Mouse (Mus musculus) activated CD4-positive, CD25-positive, alpha-beta regulatory T cell, adult 4 months (primary cell): ENCODE data around the gene C1qb. TPM values are rescaled to one million over a fixed set of nuclear protein-coding genes. Genes with fewer than 3 reads are reported as not detected.

Experiments used
- ATAC-seq: one replicate; pipeline ENCODE4 v1.8.0; 2017
- polyA plus RNA-seq, 2 experiments: library from polyadenylated mRNA; unstranded; fragments of 100-300 nt; shearing (Covaris generic); gene quantifications; one replicate each; pipeline ENCODE4 v1.2.1; 2017

Gene C1qb
- polyA plus RNA-seq, 2 experiments from 2014 or later = 1.2 to 6.1 TPM

DNA sequence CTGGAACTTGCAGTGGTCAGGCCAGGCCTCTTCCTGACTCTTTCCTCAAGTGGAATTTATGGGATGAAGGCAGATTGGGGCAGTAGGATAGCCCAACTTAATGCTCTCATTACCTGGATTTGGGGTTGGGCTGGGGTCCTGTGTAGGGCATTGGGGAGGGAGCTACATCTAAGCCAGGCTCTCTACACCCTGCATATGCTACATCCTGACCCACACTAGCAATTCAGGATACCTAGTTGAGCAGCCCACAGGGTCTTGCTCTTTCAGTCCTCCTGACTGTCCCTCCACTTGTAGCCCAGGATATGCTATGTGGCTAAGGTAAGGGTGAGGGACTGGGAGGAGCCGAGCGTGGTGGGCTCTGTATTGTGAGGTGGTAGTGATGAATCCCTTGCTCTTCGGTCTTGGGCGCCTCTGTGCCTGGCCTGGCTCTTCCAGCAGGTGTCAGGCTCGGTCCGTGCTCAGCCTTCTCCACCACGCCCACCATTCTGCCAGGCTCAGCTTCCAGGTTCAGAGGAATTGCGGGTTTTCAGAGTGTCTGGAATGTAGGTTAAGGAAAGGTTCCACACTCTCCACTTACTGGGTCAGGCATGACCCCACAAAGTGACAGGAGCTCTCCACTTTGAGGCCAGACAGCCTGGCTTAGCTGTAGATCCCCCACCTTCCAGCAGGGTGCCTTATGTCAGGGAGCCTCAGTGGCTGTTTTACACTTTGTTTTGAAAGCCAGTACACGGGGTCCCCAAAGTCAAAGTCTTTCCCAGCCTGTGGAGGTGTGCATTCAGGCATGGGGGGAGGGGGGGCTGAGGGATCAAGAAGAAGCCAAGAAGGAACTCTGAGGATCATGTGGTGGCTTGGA, 7.9 kb upstream of the C1qb start:
- no peak for ATAC-seq

DNA sequence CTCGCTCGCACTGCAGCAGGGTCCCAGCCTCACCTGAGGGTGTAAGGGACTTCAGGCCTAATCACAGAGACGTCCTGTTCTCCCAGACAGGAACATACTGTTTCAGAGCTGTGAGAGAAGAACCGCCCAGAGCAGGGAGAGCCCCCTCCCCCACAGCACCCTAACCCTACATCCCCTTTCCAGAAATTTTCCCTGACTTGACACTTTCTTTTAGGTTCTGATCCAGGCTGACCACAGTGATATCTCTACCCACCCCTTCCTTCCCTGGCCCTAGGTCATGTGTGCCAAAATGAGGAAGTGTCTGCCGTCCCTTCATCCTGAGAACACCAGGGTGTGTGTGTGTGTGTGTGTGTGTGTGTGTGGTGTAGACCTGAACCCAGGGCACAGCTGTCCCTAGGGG, 6.8 kb upstream of the C1qb start, which contains the start of gene C1qc:
TSS of gene C1qc (minus strand) at position 255 of the 400 bp plus-strand sequence.
- no peak for ATAC-seq

DNA sequence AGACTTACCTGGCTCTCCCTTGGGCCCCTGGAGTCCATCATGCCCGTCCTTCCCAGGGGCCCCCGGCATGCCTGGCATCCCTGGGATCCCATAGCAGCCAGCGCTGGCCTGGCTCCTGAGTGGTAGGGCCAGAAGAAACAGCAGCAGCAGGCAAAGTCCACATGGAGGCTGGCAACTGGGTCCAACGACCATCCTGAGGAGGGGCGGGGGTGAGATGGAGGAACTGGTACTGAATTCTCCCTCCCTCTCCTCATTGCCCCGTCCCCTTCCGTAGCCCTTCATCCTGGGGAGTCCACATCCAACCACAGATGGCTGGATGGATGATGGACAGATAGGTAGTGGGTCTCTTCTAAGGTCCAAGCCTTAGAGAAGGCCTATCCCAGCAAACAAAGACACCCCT, 6.4 kb upstream of the C1qb start:
- ATAC-seq = no peak

DNA sequence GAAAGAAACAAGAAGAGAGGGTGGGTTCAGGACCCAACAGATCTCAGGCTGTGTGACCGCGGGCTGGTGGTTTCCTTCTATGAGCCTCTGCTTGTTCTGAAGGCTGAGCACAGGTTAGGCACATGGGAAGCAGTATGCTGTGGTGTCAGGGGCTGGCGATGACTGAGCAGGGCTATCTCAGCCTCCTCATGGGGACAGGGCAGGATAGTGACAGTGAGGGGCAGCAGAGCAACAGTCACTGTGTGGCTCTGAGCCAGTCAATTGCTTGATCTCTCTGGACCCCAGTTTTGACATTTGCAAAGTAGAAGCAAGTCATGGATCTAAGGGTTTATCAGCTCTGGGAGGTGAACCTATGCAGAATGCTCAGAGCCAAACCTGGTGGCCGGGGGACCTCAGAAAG, 5.1 kb upstream of the C1qb start:
- no peak for ATAC-seq

DNA sequence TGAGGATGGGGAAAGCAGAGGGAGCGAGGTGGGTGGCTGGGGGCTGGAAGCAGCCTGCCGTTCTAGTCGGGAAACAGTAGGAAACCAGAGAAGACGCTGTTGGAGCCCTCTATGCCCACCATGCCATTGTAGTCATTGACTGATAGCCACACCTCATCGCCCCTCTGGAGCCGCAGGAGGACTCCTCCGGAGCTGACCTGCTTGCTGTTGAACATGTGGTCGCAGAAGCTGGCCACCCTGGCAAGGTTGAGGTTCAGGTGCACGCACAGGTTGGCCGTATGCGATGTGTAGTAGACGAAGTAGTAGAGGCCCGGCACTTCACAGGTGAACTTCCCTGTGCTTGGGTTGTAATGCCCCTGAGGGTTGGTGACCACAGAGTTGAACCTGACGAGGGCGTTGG, 4.0 kb upstream of the C1qb start:
- ATAC-seq = no peak

DNA sequence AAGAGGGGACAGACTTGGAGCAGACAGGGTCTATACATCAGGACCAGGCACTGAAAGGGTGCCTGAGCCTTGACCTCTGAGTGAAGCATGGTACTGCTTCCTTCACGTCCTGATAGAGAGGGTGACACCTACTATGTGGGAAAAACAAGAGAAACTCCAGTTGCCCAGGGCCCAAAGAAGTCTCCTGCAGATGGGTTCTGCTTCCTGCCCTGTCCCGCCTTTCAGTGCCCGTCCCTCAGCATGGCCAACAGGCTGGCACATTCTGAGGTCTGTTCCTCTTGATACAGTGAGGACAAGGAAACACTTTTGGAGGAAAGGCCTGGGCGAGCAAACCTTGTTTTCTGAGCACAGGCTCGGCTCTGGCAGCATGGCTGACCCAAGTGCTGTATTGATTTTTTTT, 1.7 kb upstream of the C1qb start:
- no peak for ATAC-seq

DNA sequence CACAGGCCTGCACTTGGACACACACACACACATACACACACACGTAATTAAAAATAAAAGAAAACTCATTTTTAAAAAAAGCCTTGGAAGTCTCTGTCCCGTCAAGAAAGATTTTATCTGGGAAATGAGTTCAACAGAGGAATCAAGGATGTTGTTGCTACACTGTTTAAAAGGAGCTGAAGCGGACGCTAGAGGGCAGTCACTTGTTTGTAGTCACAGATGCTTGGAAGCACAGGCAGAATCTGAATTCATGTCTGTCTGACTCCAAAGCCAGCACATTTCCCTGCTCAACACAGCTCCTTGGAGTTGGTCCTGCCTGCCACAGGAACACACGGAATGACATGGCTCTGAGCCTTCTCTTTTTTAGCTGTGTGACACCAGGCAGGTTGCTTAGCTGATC, 7.4 kb downstream of the C1qb start:
- ATAC-seq = no peak

DNA sequence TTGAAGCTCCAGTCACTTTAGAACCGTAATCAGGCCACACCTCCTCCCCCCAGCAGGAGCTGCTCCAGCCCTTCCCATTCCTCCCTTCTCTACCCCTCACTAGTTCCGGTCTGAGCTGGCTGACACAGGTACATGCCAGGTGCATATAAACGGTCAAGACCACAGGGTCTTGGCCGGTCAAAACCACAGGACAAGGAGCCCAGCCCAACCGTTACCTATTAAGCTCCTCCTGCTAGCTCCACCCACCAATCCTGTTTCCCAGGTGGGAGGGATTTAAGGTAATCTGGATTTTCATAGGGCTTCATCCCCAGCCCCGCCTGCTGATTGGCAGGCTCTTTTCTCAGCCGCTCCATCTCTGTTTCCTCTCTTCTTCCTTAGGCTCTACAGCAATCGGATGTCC, 7.8 kb downstream of the C1qb start:
- no peak for ATAC-seq

DNA sequence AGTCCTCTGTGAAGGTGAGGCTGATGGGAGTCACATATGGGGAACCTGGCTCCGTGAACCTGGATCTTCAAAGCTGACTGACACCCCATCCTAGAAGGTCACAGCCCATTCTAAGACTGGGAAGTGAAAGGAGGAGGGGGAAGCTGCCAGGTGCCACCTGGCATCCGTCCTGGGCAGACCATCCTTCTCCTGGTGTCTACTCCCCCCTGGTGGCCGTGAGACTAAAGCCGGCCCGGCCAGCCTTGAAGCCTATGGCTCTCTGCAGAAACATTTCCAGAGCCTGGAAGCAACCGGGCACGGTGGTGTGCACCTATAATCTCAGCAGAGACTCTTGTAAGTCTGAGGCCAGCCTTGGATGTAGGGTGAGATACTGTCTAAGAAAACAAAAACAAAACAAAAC, 9.0 kb downstream of the C1qb start:
- no peak for ATAC-seq

DNA sequence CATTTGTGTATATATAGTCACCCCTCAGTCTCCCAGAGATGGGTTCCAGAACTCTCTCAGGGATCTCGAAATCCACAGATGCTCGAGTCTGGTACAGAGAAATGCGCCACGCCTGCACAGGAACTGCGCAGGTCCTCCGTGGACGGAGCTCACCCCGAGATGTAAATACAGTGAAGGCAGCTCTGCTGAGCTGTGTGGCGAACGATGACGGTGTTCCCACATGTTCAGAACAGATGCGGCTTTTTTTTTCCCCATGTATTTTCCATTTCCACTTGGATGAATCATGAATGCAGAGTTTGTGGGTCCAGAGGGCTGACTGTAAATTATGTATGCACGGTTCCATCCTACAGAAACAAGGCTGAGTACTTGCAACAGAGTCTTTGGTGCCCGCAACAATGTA, 11.0 kb downstream of the C1qb start:
- no peak for ATAC-seq

DNA sequence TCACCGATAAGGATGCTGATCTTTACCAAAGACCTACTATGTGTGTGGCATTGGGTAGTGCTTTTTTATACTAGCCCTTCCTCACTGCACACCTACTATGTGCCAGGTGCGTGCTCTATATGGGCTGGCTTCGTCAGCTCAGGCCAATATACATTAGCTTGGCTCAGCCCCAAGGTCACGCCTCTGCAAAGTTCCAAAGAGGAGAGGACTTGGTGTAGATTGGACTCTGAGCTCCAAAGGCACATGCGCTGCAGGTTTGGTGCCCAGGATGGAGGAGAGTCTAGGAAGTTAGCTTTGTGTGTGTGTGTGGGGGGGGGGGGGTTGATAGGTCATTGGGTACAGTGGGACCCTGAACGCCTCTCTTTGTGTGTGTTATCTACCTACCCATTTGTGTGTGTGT, 17.6 kb downstream of the C1qb start:
- no peak for ATAC-seq

DNA sequence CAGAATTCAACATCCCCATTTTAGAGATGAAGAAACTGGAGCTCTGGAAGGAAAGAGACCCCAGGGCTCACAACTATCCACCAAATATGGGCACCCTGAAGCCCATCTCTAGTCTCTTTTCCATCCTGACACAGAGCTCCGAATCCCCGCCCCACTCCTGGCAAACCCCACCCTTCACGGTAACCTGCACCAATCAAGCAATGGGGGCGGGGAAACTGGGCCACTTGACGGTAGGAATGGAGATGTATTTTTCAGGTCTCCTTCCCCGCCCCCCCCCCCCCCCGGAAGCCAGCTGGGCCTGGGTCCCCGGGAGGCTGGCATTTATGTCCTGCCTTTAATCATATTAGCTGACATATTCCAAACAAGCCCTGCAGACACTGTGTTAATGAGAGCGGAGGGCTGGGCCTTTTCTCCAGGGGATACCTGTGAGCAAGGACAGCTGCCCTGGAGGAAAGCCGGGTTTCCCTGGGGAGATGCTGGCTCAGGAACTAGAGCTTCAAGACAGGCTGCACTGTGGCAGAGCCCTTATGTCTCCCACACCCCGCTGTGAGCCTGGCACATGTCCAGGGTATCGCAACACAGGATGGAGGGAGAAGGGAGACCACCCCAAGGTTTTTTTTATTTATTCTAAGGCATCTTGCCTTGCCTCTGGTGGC, 18.2 kb downstream of the C1qb start:
- ATAC-seq = no peak

DNA sequence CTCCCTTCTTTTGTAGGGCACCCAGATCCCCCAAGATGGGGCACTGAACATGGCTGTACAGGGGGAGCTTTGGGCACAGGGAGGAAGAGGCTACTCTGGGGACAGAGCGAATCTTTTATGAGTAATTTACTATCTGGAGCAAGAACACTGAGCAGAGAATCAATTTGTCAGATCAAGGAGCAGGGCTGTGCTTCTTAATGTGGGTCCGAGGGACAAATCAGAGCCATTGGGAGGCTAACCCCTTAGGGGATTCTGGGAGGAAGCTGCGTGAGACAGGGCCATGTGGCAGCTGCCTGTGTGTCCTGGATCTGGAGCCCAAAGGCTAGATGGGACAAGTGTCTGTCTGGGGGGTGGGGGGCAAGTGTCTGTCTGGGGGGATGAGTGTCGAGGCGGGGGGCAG, 20.5 kb downstream of the C1qb start:
- ATAC-seq = no peak

DNA sequence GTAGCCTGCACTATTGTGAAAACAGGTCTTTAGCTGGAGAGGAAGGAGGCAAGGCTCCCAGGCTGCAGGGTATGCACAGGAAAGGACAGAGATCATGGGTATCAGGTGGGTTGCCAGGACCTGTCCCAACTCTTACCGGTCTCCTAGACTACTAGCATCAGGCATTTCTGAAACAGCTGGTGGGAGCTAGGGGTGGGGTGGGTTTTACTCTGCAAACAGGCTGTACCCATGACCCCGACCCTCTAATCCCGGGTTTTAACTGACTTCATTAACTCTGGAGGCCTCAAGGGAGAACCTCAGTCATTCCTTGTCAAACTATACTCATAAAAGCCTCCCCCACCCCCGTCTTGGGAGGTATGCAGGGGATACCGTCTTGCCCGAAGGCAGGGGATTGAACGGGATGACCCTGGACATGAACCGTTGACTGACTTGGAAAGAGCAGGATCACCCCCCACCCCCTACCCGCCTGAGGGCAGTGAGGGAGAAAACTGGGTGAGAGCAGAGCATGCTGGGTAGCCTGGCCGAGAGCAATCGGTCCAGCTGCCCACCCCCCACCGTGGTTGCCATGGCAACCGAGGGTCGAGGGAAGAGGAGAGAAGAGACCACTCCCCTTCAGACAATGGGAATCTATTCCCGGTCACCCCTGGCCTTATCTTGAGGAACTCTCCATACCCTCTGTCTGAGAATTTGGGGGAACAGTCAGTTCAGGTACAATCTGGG, 21.1 kb downstream of the C1qb start:
- no peak for ATAC-seq

DNA sequence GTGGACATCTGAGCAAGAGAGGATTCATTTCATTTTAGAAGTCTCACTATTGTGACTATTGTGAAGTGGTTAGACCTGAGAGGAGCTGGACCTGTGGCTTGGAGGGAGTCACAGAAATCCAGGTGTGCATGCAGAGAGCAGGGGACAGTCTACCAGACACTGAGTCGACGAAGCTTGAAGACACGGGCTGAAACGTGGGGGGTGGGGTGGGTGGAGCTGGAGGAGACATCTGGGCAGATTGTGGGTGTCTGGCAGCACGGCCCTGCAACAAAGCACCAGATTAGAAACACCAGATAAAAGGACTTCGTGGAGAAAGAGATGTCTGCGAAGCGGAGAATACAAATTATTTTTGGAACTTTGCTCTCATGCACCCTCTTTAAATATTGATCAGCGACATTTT, 22.5 kb downstream of the C1qb start:
- no peak for ATAC-seq

DNA sequence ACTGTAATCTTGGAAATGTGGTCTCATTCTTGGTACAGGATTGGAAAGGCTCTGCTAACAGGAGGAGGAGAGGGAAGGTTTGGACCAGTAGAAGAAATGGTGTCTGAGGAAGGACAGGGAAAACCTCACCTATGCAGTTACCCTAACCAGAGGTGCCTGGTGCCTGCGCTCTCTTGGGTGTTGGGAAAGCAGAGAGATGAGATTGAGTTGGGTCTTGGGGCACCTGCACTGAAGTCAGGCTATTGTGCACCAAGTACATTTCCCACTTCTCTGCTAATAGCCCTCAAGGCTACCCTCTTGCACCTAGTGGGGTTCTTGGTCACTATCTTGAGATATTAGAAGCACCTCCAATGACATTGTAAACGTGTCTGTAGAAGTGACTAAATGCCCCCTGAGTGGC, 23.6 kb downstream of the C1qb start:
- ATAC-seq = no peak

DNA sequence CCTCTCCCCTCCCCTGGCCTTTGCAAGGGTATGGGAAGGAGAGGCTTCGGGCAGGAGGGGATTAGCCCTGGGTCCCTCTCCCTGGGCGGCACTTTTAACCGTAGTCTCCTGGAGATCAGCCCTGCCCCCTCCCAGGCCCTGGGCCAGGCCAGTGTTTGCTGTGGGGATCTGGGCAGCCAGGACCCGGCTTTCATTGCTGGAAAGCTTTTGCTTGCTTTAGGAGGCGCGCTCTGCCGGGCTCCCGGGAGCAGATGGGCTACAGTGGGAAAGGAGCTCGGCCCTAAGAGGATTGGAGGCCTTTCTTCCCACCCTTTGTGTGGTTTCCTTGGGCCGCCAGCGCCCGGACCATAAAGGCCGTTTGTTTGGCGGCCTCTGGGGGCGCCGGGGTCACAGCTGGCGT, 24.2 kb downstream of the C1qb start:
- ATAC-seq = no peak

DNA sequence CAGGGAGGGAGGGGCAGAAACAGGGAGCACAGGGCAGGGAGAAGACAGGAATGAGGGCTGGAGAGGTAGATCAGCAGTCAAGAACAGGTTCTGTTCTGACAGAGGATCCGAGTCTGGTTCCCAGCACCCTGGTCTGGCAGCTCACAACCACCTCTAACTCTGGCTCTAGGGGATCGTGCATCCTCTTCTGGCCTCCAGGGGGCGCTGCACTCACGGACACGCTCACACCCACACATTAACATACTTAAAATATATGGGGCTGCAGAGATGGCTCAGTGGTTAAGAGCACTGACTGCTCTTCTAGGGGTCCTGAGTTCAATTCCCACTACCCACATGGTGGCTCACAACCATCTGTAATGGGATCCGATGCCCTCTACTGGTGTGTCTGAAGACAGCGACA, 26.0 kb downstream of the C1qb start:
- no peak for ATAC-seq

DNA sequence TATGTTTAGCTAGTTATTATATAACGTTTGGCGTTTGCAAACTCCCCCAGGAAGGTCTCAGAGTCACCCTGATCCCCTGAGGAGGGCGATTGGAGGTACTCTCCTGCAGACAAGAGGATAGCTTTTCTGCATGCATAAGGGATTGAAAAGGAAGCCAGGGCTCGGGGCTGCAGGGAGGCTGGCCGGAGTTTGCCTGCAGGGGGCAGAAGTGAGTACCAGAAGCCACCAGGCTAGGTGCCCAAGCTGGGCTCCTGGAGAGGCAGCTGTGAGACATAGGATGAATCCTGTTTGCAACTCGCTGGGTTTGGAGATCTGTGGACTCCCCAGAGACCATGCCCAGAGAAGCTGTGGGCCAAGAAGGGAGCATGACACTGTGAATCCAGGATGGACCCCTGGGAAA, 30.9 kb downstream of the C1qb start:
- ATAC-seq = no peak

DNA sequence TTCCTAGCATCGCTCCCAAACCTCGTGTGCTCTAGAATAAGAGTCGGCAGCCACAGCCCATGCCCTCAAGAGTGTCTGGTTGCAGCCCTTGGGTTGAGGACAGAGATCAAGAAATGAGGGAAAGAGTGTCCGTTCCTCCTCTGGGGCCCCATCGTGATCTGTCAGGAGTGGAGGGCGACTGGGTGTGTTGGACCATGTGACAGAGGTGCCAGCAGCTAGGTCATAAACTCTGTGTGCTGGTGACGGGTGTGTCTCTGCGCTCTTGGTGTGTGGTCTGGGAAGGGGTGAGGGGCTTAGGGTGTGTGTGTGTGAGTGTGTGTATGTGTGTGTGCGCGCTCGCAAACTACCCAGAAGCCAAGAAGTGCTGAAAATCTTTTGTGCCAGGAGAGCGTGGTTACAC, 33.0 kb downstream of the C1qb start:
- ATAC-seq = no peak

DNA sequence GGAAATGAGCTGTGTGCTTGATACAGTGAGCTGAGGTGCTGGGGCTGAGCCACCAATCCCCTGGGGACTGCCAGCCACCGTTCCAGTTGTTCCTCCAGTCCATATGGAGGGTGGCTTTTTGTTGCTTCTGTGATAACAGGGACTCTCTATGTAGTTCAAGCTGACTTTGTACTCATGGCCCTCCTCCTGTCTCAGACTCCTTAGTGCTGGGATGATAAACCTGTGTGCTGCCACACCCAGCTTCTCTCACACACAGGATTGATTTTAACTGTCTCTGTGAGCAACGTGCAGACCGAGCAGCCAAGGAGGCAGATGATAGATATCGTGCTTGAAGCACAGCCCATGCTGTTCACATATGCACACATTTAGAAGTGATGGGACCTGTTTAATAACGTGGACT, 33.9 kb downstream of the C1qb start:
- ATAC-seq = no peak

DNA sequence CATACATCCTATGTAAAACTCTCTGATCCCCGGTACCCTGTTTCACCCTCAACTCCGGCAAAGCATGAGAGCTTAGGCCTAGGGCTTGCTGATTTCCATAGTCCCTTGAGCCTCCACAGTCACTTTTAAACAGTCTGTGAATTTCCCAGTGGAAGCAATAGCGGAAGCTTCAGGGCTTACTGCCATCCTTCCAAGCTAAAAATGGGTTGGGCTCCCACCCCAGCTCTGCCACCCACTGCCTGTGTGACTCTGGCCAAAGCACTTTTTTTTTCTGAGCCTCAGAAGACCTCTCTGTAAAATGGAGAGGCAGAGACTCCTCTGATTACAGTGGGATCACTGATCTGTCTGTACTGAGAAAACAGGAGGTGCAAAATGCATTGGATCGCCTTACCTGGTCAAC, 37.4 kb downstream of the C1qb start:
- ATAC-seq = no peak

DNA sequence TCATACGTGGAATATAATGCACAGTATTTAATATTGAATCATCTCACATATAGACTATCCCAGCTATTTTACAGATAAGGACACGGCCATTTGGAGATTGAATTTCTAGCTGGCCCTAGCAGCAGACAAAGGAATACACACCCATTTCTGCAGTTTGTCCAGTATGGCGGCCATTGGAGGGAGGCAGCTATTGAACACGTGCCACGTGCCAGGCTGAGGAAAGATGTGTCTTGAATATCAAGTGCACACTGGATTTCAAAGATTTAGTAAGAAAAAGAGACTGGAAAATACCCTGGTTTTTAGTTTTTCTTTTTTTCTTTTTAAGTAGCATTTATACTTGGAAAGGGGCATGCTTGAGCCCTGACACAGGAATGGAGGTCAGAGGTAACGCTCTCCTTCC, 38.8 kb downstream of the C1qb start:
- no peak for ATAC-seq

DNA sequence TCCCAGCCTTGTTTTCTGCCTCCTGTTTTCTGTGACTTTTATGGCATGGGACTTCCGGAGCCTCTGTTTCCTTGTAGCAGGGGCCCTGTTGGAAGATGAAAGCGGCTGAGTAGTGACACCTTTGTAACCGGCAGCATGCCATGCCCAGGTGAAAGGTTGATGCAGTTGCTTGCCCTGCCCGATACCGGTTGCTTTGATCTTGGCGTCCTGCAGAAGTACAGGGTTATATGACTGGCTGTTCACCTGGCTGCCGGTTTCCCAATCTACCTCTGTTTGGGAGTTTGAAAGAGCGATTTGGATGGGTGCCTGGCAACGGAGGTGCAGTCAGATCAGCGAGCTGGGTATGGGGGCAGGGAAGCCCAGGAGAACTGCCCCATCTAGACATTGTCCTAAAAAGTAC, 43.2 kb downstream of the C1qb start:
- ATAC-seq = no peak
